Mouse (Mus musculus) layer of hippocampus, adult 11-12 months (tissue): ENCODE results near the gene Ypel5.

Experiments
- DNase-seq: peaks from one replicate; pipeline ENCODE4 v3.0.0; 2022; ENCODE audit warnings: low spot score

The Ypel5 gene

DNA sequence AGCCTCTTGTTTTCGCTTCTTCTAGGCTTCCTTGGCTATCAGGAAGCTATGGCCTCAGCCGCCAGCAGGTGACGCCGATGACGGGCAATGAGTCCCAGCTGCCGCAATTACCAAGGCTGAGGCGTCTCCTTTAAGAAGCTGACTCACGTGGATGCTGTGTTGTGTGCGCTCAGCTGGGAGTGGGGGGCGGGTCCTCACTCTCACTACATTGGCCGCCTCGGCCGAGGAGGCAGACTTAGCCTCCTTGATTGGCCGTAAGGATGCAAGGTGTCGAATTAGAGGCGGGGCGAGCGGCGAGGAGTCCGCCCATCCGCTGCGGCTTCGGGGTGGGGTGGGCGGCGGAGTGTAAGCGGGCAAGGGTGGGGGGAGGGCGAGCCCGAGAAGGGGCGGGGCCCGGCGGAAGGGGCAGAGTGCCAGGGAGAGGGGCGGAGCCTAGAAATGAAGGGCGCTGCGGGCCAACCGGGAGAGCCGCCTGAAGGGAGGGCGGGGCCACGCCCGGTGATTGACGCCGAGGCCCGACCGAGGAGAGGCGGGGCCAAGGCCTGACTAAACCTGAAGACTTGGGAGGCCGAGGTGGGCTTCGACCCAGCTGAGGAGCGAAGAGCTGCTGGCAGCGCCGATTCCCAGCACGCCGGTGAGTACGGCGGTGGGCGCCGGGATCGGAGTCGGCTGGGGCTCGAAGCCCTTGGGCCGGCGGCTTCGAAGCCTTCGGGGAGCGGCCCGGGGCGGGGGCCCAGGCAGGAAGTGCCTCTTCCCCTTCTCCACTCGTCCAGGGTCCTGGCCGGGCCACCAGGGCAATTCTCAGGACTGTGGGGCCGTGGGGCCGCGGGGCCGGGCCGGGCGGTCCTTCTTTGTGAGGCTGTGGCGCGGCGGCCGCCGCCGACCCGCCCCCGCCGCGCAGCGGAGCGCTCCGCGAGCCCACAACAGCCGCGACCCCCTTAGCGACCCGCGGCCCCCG is at the start of gene Ypel5:
Gene Ypel5, plus strand, starts transcription at position 296 of the 958 bp plus-strand sequence.
- DNase-seq: peak; percentile 98

DNA sequence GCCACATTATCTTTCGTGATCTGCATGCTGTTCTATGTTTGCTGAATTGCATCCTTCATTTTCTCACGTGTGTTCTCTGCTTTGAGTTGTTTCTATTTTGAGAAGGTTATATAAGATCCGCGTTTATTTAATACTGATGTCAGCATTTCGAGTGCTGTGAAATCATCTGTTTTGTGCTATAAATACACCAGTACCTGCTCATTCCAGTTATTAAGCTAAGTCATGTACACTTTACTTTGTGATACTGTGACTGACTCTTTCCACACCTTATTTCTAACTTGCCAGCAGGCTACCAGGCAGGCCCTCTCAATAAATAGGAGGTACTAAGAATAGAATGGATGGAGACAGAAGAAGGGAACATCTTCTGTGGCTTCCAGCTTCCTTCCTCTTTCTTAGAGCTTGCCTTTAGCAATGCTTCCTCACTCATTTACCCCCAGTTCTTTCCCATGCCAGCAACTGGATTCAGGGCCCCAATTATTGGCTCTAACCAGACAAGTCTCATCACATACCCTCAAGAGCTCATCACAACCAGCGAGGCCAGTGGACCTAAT is 48.3 kb upstream of the Ypel5 start:
- peak; percentile 23 for DNase-seq

DNA sequence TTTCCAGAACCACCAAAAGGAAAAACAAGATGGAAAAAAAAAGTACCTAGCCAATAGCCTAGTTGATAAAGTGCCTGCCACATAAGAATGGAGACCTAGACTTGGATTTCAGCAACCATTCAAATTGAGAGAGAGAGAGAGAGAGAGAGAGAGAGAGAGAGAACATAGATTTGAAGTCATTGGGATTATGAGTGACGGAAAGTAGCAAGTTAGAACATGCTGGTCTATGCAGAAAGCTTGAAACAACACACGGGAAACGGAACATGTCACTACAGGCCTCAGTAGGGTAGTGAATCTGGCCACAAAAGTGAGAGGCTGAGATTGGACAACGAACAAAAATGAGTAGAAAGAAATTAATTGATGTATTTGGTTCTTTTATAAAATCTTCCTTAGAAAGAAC is 43.0 kb upstream of the Ypel5 start:
- no peak for DNase-seq

GRCm38 (mm10) chr17:72794660-72795059 is 41.6 kb upstream of the Ypel5 start:
- DNase-seq: no peak

DNA sequence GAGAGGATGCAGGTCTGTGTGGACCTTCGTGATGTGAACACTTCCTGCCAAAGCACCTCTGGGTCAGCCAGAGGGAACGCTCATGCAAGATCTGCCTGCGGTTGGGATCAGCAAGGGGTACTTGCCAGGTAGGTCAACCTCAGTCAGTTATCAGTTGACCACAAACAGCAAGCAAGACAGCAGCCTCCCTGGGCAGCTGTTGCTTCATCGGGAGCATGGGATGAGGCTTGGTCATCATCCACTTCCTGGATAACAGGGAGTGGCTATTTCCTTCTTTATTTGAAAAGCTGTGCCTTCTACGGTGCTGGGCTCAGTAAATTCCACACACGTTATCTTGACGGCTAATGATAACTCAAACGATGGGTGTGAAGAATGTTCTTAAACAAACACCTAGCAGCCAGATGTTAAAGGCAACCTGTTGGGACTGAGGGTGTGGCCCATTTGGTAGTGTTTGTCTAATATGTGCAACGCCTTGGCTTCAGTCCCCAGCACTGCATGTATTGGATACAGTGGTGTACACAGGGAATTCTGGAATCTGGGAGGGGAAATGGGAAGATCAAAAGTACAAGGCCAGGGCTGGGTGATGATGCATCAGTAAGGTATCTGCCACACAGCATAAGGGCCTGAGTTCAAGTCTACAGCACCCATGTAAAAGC is 40.7 kb upstream of the Ypel5 start:
- no peak for DNase-seq

GRCm38 (mm10) chr17:72796506-72796905 is 39.7 kb upstream of the Ypel5 start:
- no peak for DNase-seq

- DNase-seq: peak; percentile 77
These were observed 38.4 kb upstream of the Ypel5 start for GRCm38 (mm10) chr17:72797867-72798266.

DNA sequence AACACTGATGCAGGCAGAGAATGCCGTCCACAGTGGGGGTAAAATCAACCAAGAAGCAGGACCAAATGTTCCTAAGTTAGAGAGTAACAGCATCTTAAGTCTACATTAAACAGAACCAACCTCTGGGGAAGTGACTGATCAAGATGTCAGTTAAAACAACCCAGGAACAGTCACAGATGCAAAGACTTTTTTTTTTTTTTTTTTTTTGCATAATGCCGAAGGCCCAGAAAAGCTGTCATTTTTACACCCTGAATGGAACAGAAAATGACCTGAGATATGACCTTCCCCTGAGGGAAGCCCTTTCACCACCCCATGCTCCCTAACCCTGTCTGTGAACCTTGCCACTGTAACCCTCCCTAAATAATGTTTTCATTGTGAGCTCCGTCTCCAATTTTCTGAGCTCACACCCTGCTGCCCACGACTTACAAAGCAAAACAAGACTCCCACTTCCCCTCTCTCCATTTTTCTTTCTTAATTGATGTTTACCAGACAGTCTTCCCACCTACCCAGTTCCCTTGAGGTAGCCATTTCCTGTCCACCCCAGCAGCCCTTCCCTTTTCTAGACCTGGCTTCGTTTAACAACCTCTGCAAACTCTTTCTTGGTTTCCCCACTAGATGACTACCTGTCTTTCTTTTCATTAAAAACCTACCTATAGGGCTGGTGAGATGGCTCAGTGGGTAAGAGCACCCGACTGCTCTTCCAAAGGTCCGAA is 26.2 kb upstream of the Ypel5 start:
- DNase-seq: no peak

GRCm38 (mm10) chr17:72813419-72814315 is 22.6 kb upstream of the Ypel5 start:
- peak; percentile 74 for DNase-seq

GRCm38 (mm10) chr17:72817574-72817973 is 18.7 kb upstream of the Ypel5 start:
- DNase-seq: peak; percentile 28

DNA sequence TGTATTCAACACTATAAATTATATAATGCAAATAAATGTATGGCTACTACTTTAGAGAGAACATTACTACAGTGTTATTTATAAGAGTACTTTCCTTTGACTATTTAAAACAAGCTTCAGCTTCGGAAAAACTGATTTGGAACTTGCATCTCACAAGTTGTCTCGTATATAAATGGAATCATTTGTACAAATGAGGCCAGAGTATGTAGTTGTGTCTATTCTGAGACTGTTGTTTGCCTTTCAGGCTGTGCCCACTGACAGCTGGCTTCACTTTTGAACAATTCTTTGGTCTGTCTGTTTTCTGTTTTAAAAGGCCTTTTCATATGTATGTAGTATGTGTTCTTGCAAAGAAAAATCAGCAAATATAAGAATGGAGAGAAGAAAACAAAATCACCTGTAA is 16.5 kb upstream of the Ypel5 start:
- no peak for DNase-seq

DNA sequence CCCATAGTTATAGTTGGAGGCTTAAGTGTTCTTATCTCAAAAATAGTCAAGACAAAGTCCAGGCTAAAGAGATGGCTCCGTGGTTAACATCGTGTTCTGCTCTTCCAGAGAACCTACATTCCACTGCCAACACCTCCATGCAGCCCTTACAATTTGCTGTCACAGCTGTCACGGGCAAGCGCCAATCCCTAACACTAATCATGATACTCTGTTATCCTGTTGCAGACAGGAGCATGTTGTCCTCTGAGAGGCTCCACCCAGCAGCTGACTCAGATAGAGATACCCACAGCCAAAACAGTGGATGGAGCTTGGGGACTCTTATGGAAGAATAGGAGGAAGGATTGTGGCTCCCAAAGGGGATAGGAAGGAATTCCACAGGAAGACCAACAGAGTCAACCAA is 15.8 kb upstream of the Ypel5 start:
- no peak for DNase-seq

DNA sequence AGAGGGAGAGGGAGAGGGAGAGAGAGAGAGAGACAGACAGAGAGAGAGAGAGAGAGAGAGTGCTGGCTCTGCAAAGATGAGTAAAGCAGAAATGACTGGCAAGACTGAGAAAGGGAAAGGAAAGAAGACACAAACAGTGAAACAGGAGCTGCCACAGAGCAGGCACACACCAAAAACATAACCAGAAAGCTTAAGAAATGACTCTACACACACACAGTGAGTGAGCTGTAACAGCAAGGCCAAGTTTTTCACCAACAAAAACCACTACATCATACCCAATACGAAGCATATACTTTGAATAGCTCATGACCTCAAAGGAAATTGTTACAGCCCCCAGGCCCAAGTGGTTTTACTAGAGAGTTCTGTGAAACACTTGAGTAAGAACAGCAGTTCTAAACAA is 14.3 kb upstream of the Ypel5 start:
- DNase-seq: no peak

GRCm38 (mm10) chr17:72826916-72827534 is 9.2 kb upstream of the Ypel5 start:
- no peak for DNase-seq

DNA sequence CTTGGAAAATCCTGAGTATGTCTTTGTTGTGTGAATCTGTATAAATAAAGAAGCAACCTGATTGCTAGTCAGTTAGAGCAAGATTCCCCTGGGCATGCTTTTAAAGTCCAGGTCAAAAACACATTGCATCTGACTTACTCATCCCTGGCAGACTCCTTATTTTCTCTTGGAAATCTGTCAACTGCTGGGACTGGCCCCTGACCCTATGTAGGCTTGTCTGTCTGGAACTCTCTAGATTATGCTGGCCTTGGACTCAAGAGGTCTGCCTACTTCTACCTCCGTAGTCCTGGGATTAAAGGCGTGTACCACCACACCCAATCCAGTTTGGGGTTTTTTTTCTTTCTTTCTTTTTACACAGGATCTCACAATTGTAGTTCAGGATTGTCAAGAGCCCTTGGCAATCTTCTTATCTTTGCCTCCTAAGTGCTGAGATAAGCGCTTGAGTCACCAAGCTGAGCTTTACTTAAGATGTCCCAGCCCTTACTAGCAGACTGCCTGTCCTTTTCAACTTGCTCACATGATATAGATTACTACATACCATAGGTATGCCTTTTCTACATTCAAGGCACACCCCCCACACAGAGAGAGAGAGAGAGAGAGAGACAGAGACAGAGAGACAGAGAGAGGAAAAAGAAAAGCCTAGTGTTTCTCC is 8.1 kb upstream of the Ypel5 start:
- DNase-seq: no peak

DNA sequence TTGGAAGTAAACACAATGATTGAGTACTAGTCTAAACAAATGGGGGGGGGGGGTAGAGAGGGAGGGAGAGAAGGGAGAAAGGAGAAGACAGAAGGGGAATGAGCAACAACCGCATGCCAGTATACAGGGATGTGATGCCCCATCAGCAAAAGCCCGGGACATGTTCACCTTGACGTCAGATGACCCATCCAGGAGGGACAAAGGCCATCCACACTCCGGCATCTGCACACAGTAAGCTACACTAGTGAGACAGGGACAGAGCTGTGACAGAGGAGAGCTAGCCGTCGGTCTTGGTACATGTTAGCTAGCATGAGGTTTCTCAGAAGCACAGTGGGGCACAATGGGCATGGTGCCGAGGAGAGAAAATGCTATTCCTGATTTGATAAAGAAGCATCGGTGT is 7.6 kb upstream of the Ypel5 start:
- no peak for DNase-seq

GRCm38 (mm10) chr17:72837140-72837712 is 973 bp downstream of the Ypel5 start:
- DNase-seq: peak; percentile 93

GRCm38 (mm10) chr17:72837824-72838474 is 1.7 kb downstream of the Ypel5 start:
- no peak for DNase-seq

- DNase-seq: no peak
These were observed 2.7 kb downstream of the Ypel5 start for GRCm38 (mm10) chr17:72839000-72839399.
